Mouse (Mus musculus): ENCODE data around the gene Prkd3.

DNA sequence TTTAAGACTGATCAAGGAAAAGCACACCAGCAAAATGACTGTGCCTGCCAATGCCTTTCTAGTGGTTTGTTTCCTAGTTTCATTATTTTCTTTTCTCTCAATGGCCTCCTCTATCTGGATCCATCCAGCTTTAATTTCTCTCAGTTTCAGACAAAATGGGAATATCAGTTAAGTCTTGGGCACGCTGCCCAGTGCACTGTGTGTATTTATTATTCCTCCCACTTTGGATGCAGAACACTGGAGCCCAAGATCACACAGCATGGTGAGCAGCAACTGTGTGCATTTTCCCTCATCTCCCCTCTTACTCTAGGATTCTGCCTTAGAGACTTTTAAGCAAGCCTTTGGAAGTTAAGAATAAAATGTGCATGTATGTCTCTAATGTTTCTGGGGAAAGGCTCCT is 56.2 kb downstream of the Prkd3 start:
- TF ChIP-seq CTCF (IDR thresholded peaks at IDR 0.05; ENCODE audit: borderline replicate concordance, extremely low read depth, insufficient read depth, insufficient read length), result no peak
- TF ChIP-seq POLR2A (IDR thresholded peaks at IDR 0.05; ENCODE audit: borderline replicate concordance, extremely low read depth, insufficient read depth, insufficient read length, poor library complexity, severe bottlenecking), result no peak

Measured in brain, embryonic 14.5 days (tissue).